Mouse (Mus musculus) thymus, adult 2 months (tissue): Measurements from ENCODE around the gene Tctex1d2. TPM values are rescaled to one million over a fixed set of nuclear protein-coding genes. Genes with fewer than 3 reads are reported as not detected.

Experiments used
- DNase-seq: peaks from one replicate; pipeline ENCODE4 v3.0.0; 2021
- H3K27ac ChIP-seq: fragments of 200-500 bp; 2 replicates; pipeline ENCODE4 v1.5.1; 2012; ENCODE audit warnings: low read length, control low read depth; ENCODE audit not compliant: control insufficient read depth, insufficient read depth
- H3K27me3 ChIP-seq: fragments of 200-500 bp; 2 replicates; pipeline ENCODE4 v1.6.1; 2012; ENCODE audit warnings: mild to moderate bottlenecking, low read length, moderate library complexity, mixed read lengths; ENCODE audit not compliant: control insufficient read depth, insufficient read depth
- H3K36me3 ChIP-seq: fragments of 200-500 bp; 2 replicates; pipeline ENCODE4 v1.6.1; 2012; ENCODE audit warnings: mild to moderate bottlenecking, low read length, moderate library complexity; ENCODE audit not compliant: control insufficient read depth, insufficient read depth
- H3K4me1 ChIP-seq: fragments of 200-500 bp; replicated peaks from 2 replicates; pipeline ENCODE4 v1.6.1; 2012; ENCODE audit warnings: low read length; ENCODE audit not compliant: control insufficient read depth, insufficient read depth
- H3K4me3 ChIP-seq: fragments of 200-500 bp; 2 replicates; pipeline ENCODE4 v1.5.1; 2012; ENCODE audit warnings: mild to moderate bottlenecking, low read length, control low read depth, moderate library complexity; ENCODE audit not compliant: control insufficient read depth, insufficient read depth
- CTCF ChIP-seq: fragments of 200-500 bp; IDR thresholded peaks from 2 replicates; pipeline ENCODE4 v1.5.1; 2012; ENCODE audit warnings: mild to moderate bottlenecking, control low read depth, low read length, moderate library complexity, borderline replicate concordance; ENCODE audit not compliant: control insufficient read depth, poor library complexity, insufficient read depth; ENCODE audit errors: extremely low read depth
- POLR2A ChIP-seq: fragments of 200-500 bp; IDR thresholded peaks from 2 replicates; pipeline ENCODE4 v1.6.1; 2012; ENCODE audit warnings: mild to moderate bottlenecking, low read length, control low read depth, moderate library complexity; ENCODE audit not compliant: control insufficient read depth, poor library complexity, insufficient read depth; ENCODE audit errors: extremely low read depth
- whole genome bisulfite sequencing: fragments of 180-500 bp; shearing (Covaris S2); methylation state at CpG from one replicate; pipeline ENCODE4 v1.1.7; 2018; 5-methylcytosine and 5-hydroxymethylcytosine counted together
- polyA plus RNA-seq: library from polyadenylated mRNA; depleted of rRNA; stranded (reverse); fragments of >200 nt; gene quantifications from 2 replicates; pipeline ENCODE4 v1.2.3, GENCODE M21; 2012; rRNA removed

The Tctex1d2 gene
- polyA plus RNA-seq, 1 experiment: 3.8 TPM

GRCm38 (mm10) chr16:32468488-32468887 is 49.0 kb downstream of the Tctex1d2 start:
- 0 out of 2 replicates have a peak, but pooled peaks cover 3% of the 10 kb centered on the region for H3K36me3 ChIP-seq
- TF ChIP-seq POLR2A (no peak), CTCF (no peak)
- H3K4me1 ChIP-seq: peaks cover 3% of the 10 kb centered on the region; the same call in 1 of the 2 replicates

GRCm38 (mm10) chr16:32469404-32470105 is 50.1 kb downstream of the Tctex1d2 start:
- 70% methylated on average over 5 of the region's 5 CpGs for WGBS
- no peak for DNase-seq
- H3K36me3 ChIP-seq: no peaks in the 10 kb centered on the region
- TF ChIP-seq POLR2A (no peak), CTCF (no peak)
- H3K4me3 ChIP-seq: no peak overlapping the region
- H3K27ac ChIP-seq: no peak overlapping the region
- no peaks in the 10 kb centered on the region for H3K27me3 ChIP-seq
- H3K4me1 ChIP-seq: peaks cover 3% of the 10 kb centered on the region; the same call in 1 of the 2 replicates

More at GRCm38 (mm10) chr16:32468488-32468887, 49.0 kb downstream of the Tctex1d2 start:
- no peak for DNase-seq
- Histone ChIP-seq H3K27me3 (no peaks in the 10 kb centered on the region), H3K4me3 (no peak overlapping the region), H3K27ac (no peak overlapping the region)
- 1% methylated on average over 3 of the region's 3 CpGs for WGBS

- no peaks in the 10 kb centered on the region for H3K36me3 ChIP-seq
Observed at GRCm38 (mm10) chr16:32472276-32473015, 52.9 kb downstream of the Tctex1d2 start.

GRCm38 (mm10) chr16:32477315-32477714 is 57.8 kb downstream of the Tctex1d2 start:
- 92% methylated on average over 6 of the region's 6 CpGs for WGBS
- H3K4me3 ChIP-seq: no peak overlapping the region
- H3K4me1 ChIP-seq: no peaks in the 10 kb centered on the region
- TF ChIP-seq CTCF: no peak
- no peak for TF ChIP-seq POLR2A
- no peak overlapping the region for H3K27ac ChIP-seq
- H3K27me3 ChIP-seq: no peaks in the 10 kb centered on the region
- no peak for DNase-seq
- no peaks in the 10 kb centered on the region for H3K36me3 ChIP-seq

More at GRCm38 (mm10) chr16:32472276-32473015, 52.9 kb downstream of the Tctex1d2 start:
- H3K27me3 ChIP-seq: no peaks in the 10 kb centered on the region
- no peak overlapping the region for H3K4me3 ChIP-seq
- DNase-seq: no peak
- no peak for TF ChIP-seq POLR2A
- no peak for TF ChIP-seq CTCF
- no peaks in the 10 kb centered on the region for H3K4me1 ChIP-seq
- H3K27ac ChIP-seq: no peak overlapping the region
- over 99% methylated on average over 7 of the region's 7 CpGs for WGBS

Other genes starting within 250 kb of the Tctex1d2 start
- 0.65 and 0.79 TPM in 2 replicates for gene Bex6, start 239.9 kb upstream of the Tctex1d2 start, polyA plus RNA-seq
- gene Fbxo45, start 172.5 kb upstream of the Tctex1d2 start, polyA plus RNA-seq: 6.5 and 7.7 TPM in 2 replicates
- 5.3 and 5.4 TPM in 2 replicates for gene Wdr53, start 172.5 kb upstream of the Tctex1d2 start, polyA plus RNA-seq
- gene Smco1, start 148.2 kb upstream of the Tctex1d2 start, polyA plus RNA-seq: 0.26 TPM in 1 of 2 replicates, not detected in the other
- gene Rnf168, start 142.2 kb upstream of the Tctex1d2 start, polyA plus RNA-seq: 11.6 and 18.8 TPM in 2 replicates
- gene Ubxn7, start 87.4 kb upstream of the Tctex1d2 start, polyA plus RNA-seq: 50.1 and 60.4 TPM in 2 replicates
- 0.23 TPM in 2 replicates for gene Tm4sf19, start 19.2 kb upstream of the Tctex1d2 start, polyA plus RNA-seq
- 19.7 and 21.2 TPM in 2 replicates for gene Pcyt1a, start 11.2 kb downstream of the Tctex1d2 start, polyA plus RNA-seq
- gene Slc51a, start 68.2 kb downstream of the Tctex1d2 start, polyA plus RNA-seq: 1.3 and 1.5 TPM in 2 replicates
- not detected in 2 replicates for gene Zdhhc19, start 76.6 kb downstream of the Tctex1d2 start, polyA plus RNA-seq
- gene Tfrc, start 189.2 kb downstream of the Tctex1d2 start, polyA plus RNA-seq: 11.7 and 14.2 TPM in 2 replicates
- gene Tnk2, start 224.2 kb downstream of the Tctex1d2 start, polyA plus RNA-seq: 479 and 508 TPM in 2 replicates